Mouse (Mus musculus) frontal cortex, adult 2 months (tissue): ENCODE measurements around the gene Riox1. TPM values are rescaled to one million over a fixed set of nuclear protein-coding genes. Genes with fewer than 3 reads are reported as not detected.
A peak's percentile ranks its signal among the peaks of the same experiment; 100 is the strongest.
"Not testable (repeated sequence)": the region's sequence is repeated elsewhere in the genome, so short reads cannot be mapped to it uniquely, and the experiment has no call there.

ENCODE experiments used
- DNase-seq, 2 experiments: peaks; one replicate each; pipeline ENCODE4 v3.0.0; 2022; ENCODE audit warnings: low spot score in 1 of 2; ENCODE audit errors: extremely low spot score in 1 of 2
- polyA plus RNA-seq: library from polyadenylated mRNA; depleted of rRNA; stranded (reverse); fragments of >200 nt; gene quantifications from 2 replicates; pipeline ENCODE4 v1.2.3, GENCODE M21; 2012

The Riox1 gene
- polyA plus RNA-seq, 1 experiment: 11.5 TPM

- DNase-seq: no peak
These were observed 1.4 kb upstream of the Riox1 start for GRCm38 (mm10) chr12:83949043-83949442.

GRCm38 (mm10) chr12:83949776-83950492 lies 474 bp upstream of the Riox1 start:
- DNase-seq: no peak

GRCm38 (mm10) chr12:83950840-83951701 lies 663 bp downstream of the Riox1 start:
- peak in 1 of 2 experiments; percentile 73 for DNase-seq

GRCm38 (mm10) chr12:83951711-83952575 lies 1.5 kb downstream of the Riox1 start:
- DNase-seq: no peak

- DNase-seq: no peak
These were observed 7.9 kb downstream of the Riox1 start for GRCm38 (mm10) chr12:83958278-83958677.

- no peak for DNase-seq
These were observed 14.8 kb downstream of the Riox1 start for GRCm38 (mm10) chr12:83965235-83965634.

GRCm38 (mm10) chr12:83972117-83972516 lies 21.7 kb downstream of the Riox1 start:
- peak in 1 of 2 experiments; percentile 77 for DNase-seq

GRCm38 (mm10) chr12:83978862-83979261 lies 28.5 kb downstream of the Riox1 start:
- DNase-seq: no peak

- no peak for DNase-seq
These were observed 31.2 kb downstream of the Riox1 start for GRCm38 (mm10) chr12:83981615-83982014.

- no peak for DNase-seq
These were observed 34.3 kb downstream of the Riox1 start, which contains the start of gene Heatr4 for GRCm38 (mm10) chr12:83984752-83985151. Gene Heatr4 (minus strand): TSS chr12:83984852.

GRCm38 (mm10) chr12:83987242-83987582 lies 36.8 kb downstream of the Riox1 start:
- DNase-seq: no peak

GRCm38 (mm10) chr12:83987583-83988441 lies 37.4 kb downstream of the Riox1 start, which contains the start of gene Acot2:
Gene Acot2 (plus strand): TSS chr12:83987861.
- peak; percentile 71 to 75 for DNase-seq

GRCm38 (mm10) chr12:83988483-83988882 lies 38.1 kb downstream of the Riox1 start:
- DNase-seq: no peak

GRCm38 (mm10) chr12:83989378-83989777 lies 39.0 kb downstream of the Riox1 start:
- DNase-seq: no peak

GRCm38 (mm10) chr12:83997221-83997620 lies 46.8 kb downstream of the Riox1 start:
- no peak for DNase-seq

- DNase-seq: no peak
These were observed 48.1 kb downstream of the Riox1 start for GRCm38 (mm10) chr12:83998341-83999107.

- not testable (repeated sequence) for DNase-seq
These were observed 48.8 kb downstream of the Riox1 start for GRCm38 (mm10) chr12:83999237-83999636.

- DNase-seq: no peak
These were observed 50.0 kb downstream of the Riox1 start for GRCm38 (mm10) chr12:84000418-84000817.
